Mouse (Mus musculus) cerebellum, postnatal 36 days (tissue): ENCODE results near the gene 1700028P14Rik.
"Not testable (repeated sequence)": the region's sequence is repeated elsewhere in the genome, so short reads cannot be mapped to it uniquely, and the experiment has no call there.

Experiments
- DNase-seq, 2 experiments: peaks; one replicate each; pipeline ENCODE4 v3.0.0; 2021 to 2022; ENCODE audit warnings: mixed read lengths in 2 of 2

The 1700028P14Rik gene

DNA sequence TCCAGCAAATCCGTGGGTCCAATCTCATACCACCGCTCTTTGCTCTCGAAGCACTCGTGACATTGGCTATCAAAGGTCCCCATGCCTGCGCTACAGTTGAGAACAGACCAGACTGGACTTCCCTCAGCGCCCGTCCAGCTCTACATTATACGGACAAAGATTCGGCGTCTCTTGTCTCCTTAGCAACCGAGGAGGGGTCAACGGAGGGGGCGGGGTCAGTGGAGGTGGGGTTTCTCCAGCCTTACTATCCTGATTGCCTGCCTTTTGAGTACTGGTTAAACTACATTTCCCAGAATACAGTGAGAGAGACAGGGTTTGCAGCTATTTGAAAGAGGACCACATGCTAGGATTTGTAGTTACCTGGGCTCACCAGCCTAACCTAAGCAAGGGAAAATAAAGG lies at the start of gene 1700028P14Rik:
1700028P14Rik (minus strand) TSS at position 169 of the 400 bp plus-strand sequence.
- DNase-seq = peak; percentile 12 to 35

DNA sequence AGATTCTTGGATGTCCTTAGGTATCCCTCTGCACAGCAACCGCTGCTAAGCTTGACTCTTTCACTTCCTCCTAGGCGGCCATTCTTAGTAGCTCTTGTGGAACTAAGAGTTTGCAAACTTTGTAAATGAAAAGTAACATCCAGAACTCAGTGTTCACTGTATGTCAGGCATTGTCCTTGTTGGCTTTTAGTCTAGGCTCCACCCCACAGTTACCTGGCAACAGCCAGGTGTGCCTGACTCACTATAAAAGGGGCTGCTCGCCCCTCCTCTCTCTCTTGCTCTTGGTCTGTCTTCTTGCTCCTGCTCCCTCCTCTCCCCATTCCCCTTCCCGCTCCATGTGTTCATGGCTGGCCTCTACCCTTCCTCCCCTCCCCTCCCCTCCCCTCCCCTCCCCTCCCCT lies 46.5 kb upstream of the 1700028P14Rik start:
- DNase-seq = no peak

DNA sequence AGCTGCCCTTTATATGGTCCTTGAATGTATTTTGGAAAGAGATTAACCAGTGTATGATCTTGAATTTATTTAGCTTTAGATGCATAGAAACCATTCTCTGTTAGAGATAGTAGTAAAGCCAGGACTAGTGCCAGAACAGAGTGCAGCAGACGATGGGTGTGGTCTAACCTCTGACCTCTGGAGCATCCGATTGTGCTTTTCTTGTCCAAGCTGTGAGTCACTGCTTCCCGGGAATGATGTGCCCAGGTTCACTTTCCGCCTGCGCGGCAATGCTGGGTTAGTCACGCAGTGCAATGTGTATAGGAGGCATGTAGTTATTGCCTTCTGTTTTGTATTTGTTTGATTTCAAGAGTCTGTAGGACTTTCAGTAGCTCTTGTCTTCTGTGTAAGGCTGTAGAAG lies 45.8 kb upstream of the 1700028P14Rik start:
- DNase-seq = no peak

DNA sequence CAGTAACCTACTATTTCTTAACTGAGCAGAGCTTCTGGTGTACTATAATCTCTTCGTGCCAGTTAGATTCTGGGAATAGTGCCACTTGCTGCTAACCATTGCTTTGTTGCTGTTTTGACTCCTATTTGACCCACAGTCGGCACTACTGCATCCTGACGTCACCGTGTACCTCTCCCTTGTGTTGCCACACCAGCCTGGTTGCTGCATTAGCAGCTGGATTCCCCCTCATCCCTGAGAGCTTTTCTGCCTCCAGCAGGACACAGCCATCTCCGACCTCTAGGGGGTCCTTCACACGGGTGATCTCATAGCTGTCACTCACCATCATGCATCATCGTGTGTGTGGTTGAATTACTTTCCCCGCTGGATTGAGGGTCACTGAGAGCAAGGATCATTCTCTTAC lies 45.2 kb upstream of the 1700028P14Rik start:
- DNase-seq = no peak

DNA sequence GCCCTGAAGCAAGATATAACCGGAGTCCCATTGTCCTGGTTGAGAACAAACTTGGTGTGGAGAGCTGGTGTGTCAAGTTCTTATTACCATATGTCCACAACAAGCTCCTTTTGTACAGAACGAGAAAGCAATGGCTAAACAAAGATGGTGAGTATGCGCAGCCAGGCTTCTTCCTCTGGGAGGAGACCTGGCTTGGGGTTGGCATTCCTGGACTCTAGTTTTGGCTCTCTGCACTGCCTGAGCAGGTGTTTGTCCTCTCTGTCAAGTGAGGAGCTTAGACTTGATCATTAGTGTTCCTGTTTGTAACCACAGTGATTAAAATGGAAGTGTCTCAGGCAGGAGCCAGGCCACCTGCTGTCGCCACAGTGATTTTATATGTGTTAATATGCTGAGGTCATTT lies 41.7 kb upstream of the 1700028P14Rik start:
- DNase-seq = peak; percentile 59 to 63

- no peak for DNase-seq
Measured at GRCm38 (mm10) chr19:23688421-23688946, 35.9 kb upstream of the 1700028P14Rik start.

GRCm38 (mm10) chr19:23687296-23688021 lies 34.8 kb upstream of the 1700028P14Rik start, which contains the start of gene Ptar1:
Ptar1 (plus strand) TSS chr19:23687429.
- DNase-seq = peak; percentile 90 to 92

DNA sequence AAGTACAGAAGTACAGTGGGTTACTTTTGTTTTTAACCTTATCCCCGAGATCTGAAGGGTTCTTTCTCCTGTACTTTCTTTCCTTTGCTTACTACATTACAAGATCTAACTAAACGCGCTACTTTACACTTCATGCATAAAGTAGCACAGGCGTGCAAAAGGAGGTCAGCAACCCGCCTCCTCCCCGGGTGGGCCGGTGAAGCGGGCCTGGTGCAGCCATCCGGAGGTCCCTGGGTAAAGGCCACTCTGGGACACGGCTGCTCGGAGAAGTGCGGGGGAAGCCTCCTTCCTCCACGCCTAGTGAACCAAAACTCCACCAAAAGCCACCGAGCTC lies 34.3 kb upstream of the 1700028P14Rik start:
- no peak for DNase-seq

- DNase-seq = not testable (repeated sequence)
Measured at GRCm38 (mm10) chr19:23675656-23676055, 23.0 kb upstream of the 1700028P14Rik start.

- no peak for DNase-seq
Measured at GRCm38 (mm10) chr19:23673021-23673420, 20.4 kb upstream of the 1700028P14Rik start.

- no peak for DNase-seq
Measured at GRCm38 (mm10) chr19:23668142-23668655, 15.6 kb upstream of the 1700028P14Rik start.

DNA sequence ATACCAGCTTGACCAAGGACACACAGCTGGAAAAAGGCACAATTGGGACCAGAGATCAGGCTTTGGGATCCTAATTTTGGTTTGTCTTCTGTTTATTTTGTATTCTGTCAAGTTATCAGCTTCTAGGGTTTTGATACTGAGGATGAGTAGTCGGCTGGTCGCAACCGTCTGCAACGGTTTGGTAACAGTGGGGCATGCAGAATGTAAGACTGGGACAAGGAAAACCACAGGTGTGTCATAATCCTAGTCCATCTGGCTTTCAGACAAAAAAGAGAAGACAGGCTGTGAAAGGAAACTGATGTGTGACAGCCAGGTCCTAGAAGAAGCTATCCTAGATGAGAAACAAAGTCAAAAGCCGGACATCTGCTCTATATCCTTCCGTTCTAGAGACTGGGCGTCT lies 11.5 kb upstream of the 1700028P14Rik start:
- DNase-seq = no peak

GRCm38 (mm10) chr19:23658350-23658749 lies 5.7 kb upstream of the 1700028P14Rik start:
- DNase-seq = no peak

DNA sequence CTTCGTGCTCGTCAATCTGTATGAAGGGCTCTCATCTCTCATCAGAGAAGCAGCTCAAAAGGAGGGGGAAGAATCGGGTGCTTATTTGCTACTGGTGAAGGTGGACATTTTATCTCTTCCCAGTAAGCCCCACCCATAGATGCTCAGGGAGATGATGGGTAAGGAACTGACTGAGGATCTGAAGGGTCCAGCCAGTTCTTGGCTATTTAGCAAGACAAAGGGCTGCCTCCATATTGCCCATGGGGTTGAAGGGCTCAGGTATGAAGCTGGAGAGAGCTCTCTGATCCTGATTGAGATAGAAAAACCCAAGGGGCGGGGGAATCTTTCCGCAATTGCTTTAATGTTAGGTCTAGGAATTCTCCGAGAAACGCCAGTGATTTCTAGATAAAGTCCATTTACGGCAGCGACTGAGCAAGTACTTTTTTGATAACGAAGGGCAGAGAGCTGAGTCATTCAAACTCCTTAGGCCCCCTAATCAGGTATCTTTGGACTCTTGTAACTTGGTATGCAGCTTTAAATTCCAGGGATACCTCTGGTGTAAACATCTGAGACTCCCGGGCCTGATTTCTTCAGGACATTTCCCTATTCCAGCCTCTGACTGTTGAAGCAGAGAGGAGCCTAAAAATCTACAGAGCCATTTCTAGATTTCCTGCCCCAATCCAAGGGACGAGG lies 4.8 kb upstream of the 1700028P14Rik start:
- no peak for DNase-seq

DNA sequence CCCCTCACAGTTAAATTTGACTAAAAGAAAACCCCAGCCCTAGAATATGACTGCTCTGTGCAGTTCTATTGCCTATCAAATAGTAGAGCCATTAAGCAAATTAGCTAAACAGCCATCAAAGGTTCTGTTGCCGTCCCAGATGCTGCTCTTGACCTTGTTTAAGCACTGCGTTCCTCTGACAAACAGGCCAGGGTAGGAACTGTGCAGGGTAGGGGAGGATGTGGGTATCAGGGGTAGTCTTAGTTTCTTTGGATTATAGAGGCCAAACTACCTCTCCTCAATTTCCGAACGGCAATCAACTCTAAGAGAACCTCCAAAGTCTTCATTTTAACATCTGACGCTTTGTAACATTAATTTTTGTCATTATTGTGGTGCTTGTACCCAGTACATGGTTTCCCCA lies 542 bp upstream of the 1700028P14Rik start:
- DNase-seq = no peak

GRCm38 (mm10) chr19:23647308-23647707 lies 5.3 kb downstream of the 1700028P14Rik start:
- DNase-seq = no peak

DNA sequence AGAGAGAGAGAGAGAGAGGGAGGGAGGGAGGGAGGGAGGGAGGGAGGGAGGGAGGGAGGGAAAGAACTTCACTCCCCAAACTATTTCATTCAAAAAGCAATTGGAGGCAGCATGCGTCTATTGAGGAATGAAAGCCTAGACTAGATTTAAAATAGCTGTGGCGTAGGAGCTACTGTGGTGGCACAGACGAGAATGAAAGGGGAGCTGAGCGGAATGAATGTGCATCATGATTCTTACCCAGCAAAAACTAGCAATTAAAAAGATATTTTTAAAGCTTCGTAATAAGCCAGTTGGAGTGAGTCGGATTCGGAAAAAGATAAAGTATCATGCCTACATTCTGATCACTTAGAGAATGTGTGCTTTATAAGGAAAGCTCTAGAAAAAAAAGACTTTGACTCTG lies 7.3 kb downstream of the 1700028P14Rik start:
- no peak for DNase-seq

DNA sequence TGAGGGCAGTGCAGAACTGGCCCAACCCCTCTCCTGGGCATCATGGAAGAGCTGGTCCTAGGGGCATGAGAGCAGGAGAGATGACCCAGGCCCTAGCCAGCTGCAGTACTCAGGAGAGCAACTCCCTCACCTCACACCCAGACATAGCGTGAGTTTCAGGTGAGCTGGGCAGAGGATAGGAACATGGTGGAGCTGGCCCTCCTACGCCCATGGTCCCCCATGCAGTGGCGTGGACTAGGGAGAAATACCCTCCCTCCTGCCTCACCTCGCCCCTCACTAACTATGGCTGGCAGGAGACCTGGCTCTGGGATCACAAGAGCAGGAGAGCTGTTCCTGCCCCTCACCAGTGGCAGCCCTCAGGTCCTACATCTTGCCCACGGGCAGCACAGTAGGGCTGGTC lies 8.8 kb downstream of the 1700028P14Rik start:
- DNase-seq = no peak

DNA sequence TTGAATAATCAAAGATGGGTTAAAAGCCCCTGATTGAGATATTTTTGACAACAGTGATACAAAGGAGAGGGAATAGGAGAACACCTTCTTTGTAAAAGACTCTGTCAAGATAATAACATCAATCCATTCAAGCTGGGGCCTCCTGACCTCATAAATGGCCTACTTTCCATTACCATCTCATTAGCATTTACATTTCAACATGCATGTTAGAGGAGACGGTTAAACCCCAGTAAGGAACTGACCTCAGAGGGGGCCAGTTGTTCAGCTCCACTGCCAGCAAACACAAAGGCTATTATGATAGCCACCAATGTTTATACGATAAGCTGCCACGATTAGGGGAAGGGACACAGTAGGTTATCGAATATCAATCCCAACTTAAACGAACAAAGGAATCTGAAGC lies 15.8 kb downstream of the 1700028P14Rik start:
- no peak for DNase-seq

DNA sequence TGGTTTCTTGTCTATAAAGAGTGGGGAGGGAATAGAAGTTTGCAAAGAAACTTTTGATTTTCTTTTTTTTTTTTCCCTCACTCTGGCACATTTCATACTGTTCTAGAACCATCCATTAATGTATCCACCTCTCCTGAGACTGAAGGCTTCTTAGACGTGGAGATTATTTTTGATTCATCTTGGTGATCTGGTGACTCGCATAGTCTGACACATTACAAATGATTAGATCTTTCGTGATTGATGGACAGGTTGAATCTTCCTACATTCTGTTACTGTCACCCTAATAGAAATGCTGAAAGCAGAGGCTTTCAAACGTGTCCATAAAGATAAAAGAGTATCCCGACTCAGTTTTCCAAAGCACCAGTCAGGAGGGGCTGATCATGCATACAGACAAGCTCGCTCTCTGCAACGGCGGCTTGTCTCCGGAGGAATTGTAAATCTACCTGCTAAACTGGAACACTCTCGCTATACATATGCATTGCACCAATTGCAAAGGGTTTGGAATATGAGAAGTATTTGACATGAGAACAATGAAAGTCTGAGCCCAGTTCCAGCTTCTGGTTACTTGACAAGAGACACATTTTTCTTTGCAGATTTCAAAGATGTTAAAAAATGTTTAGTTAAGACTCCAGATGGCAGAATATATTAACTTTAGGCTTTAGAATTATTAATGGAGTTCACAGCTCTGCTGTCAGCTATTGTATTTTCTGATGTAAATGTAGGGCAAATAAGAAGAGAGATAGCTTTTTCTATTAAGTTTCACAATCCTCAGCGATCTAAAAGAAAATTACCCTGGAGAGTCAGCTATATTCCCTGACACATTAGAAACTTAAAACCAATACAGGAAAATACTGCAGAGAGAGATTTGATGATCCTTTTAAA lies 20.8 kb downstream of the 1700028P14Rik start:
- DNase-seq = no peak

GRCm38 (mm10) chr19:23614268-23614667 lies 38.3 kb downstream of the 1700028P14Rik start:
- no peak for DNase-seq

DNA sequence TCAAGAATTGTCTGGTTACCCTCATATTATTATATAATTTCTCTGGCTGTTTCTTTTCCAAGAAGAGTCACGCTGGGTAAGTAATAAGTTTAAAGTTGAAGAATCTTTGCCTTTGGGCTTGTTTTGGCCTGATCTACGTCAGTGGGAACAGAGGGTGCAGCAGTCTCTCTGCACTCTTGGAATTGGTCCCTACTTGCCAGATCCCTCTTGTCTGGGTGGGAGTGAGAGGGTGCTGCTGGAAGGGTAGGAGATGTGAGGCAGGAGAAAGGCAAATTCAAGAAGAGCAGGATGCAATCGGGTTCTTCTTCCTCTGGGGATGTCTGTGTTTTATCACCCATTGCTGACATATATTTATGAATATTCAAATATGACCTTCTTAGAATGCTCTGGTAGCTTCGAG lies 42.9 kb downstream of the 1700028P14Rik start:
- no peak for DNase-seq

DNA sequence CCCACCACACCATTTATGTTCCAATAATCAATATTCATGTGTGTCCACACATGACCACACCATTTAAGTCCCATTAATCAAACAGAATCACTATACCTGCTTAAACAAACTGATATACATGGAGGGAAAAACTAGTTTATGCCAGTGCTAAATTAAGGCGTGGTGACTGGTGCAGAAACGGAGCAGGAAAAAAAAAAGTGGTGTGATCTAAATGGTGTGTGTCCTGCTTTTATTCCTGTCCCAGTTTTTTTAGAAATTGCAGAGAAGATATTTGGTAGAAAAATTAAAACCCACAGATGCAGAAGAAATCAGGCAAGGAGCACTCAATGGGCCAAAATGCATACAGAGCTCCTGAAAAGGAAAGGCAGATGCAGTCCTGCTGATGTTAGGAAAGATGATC lies 44.7 kb downstream of the 1700028P14Rik start:
- no peak for DNase-seq
